Mouse (Mus musculus) kidney, embryonic 16.5 days (tissue): ENCODE data around the gene Irgq. TPM values are rescaled to one million over a fixed set of nuclear protein-coding genes. Genes with fewer than 3 reads are reported as not detected.
A peak's percentile ranks its signal among the peaks of the same experiment; 100 is the strongest.

Source experiments
- ATAC-seq: fragments of 200-750 bp; cut with Nextera tagmentation; 2 replicates; pipeline ENCODE4 v1.8.0; 2017; ENCODE audit warnings: moderate TSS enrichment; ENCODE audit not compliant: low FRiP score, low TSS enrichment
- H3K27ac ChIP-seq: fragments of 300-500 bp; sonication (generic); 2 replicates; pipeline ENCODE4 v1.5.1; 2014; ENCODE audit warnings: low read length
- H3K27me3 ChIP-seq: fragments of 300-500 bp; sonication (generic); 2 replicates; pipeline ENCODE4 v1.6.1; 2014; ENCODE audit warnings: low read length, control low read depth, mixed read lengths; ENCODE audit not compliant: insufficient read depth
- H3K36me3 ChIP-seq: fragments of 300-500 bp; sonication (generic); 2 replicates; pipeline ENCODE4 v1.6.1; 2014; ENCODE audit warnings: low read length, control low read depth, mixed read lengths; ENCODE audit not compliant: insufficient read depth
- H3K4me1 ChIP-seq: fragments of 300-500 bp; sonication (generic); 2 replicates; pipeline ENCODE4 v1.6.1; 2014; ENCODE audit warnings: low read length, control low read depth, mixed read lengths; ENCODE audit not compliant: insufficient read depth
- H3K4me2 ChIP-seq: fragments of 300-500 bp; sonication (generic); replicated peaks from 2 replicates; pipeline ENCODE4 v1.6.1; 2014; ENCODE audit warnings: low read depth, low read length
- H3K4me3 ChIP-seq: fragments of 300-500 bp; sonication (generic); 2 replicates; pipeline ENCODE4 v1.5.1; 2014; ENCODE audit warnings: mild to moderate bottlenecking, low read length
- H3K9ac ChIP-seq: fragments of 300-500 bp; sonication (generic); replicated peaks from 2 replicates; pipeline ENCODE4 v1.6.1; 2014; ENCODE audit warnings: low read length
- H3K9me3 ChIP-seq: fragments of 300-500 bp; sonication (generic); 2 replicates; pipeline ENCODE4 v1.6.1; 2016; ENCODE audit warnings: low read length, control low read depth
- WGBS: fragments of 180-500 bp; shearing (Covaris S2); extraction: QIAGEN DNeasy Blood & Tissue Kit; methylation state at CpG from one replicate; pipeline ENCODE4 v1.1.7; 2014; 5-methylcytosine and 5-hydroxymethylcytosine counted together
- polyA plus RNA-seq: library from polyadenylated mRNA; unstranded; fragments of >200 nt; fragmentation: Nextera tagmentation; extraction: Ambion mirVana; gene quantifications from 2 replicates; pipeline ENCODE4 v1.2.1, GENCODE M21; 2015

The Irgq gene
- polyA plus RNA-seq, 1 experiment from 2014 or later, result 7.8 TPM

GRCm38 (mm10) chr7:24577811-24578210 is 47.3 kb downstream of the Irgq start:
- H3K27me3 ChIP-seq, result no peaks in the 10 kb centered on the region
- WGBS, result 93% methylated on average over 10 of the region's 10 CpGs

GRCm38 (mm10) chr7:24584876-24585275 is 54.4 kb downstream of the Irgq start:
- 90% methylated on average over 6 of the region's 6 CpGs for WGBS
- H3K9me3 ChIP-seq, result 0 out of 2 replicates have a peak, but pooled peaks cover 3% of the 10 kb centered on the region
- H3K4me1 ChIP-seq, result peaks cover 3% of the 10 kb centered on the region; the same call in 1 of the 2 replicates
- no peak overlapping the region for H3K4me3 ChIP-seq
- no peak overlapping the region for H3K9ac ChIP-seq
- H3K27ac ChIP-seq, result no peak overlapping the region
- ATAC-seq, result no peak
- H3K4me2 ChIP-seq, result no peak overlapping the region
- H3K36me3 ChIP-seq, result no peaks in the 10 kb centered on the region
- peaks cover 18% of the 10 kb centered on the region for H3K27me3 ChIP-seq

More at GRCm38 (mm10) chr7:24577811-24578210, 47.3 kb downstream of the Irgq start:
- Histone ChIP-seq H3K9me3 (no peaks in the 10 kb centered on the region), H3K27ac (no peak overlapping the region), H3K36me3 (peaks cover under 1% of the 10 kb centered on the region; the same call in 1 of the 2 replicates), H3K9ac (no peak overlapping the region), H3K4me2 (no peak overlapping the region), H3K4me3 (no peak overlapping the region), H3K4me1 (no peaks in the 10 kb centered on the region)
- no peak for ATAC-seq

GRCm38 (mm10) chr7:24585995-24586394 is 55.5 kb downstream of the Irgq start:
- Histone ChIP-seq H3K9me3 (0 out of 2 replicates have a peak, but pooled peaks cover 3% of the 10 kb centered on the region), H3K27me3 (peaks cover 18% of the 10 kb centered on the region), H3K27ac (no peak overlapping the region), H3K36me3 (no peaks in the 10 kb centered on the region), H3K4me3 (no peak overlapping the region), H3K4me2 (no peak overlapping the region), H3K9ac (no peak overlapping the region), H3K4me1 (peaks cover 3% of the 10 kb centered on the region; the same call in 1 of the 2 replicates)
- peak; percentile 25; the same call in 1 of the 2 replicates for ATAC-seq
- WGBS, result 41% methylated on average over 14 of the region's 16 CpGs

- Histone ChIP-seq H3K9ac (peak overlapping the region; percentile 74), H3K4me1 (peaks cover 6% of the 10 kb centered on the region), H3K27ac (no peak overlapping the region), H3K36me3 (no peaks in the 10 kb centered on the region), H3K27me3 (peaks cover 18% of the 10 kb centered on the region), H3K9me3 (0 out of 2 replicates have a peak, but pooled peaks cover 3% of the 10 kb centered on the region), H3K4me3 (peak overlapping the region; percentile 51), H3K4me2 (peak overlapping the region; percentile 63)
- 7% methylated on average over 8 of the region's 8 CpGs for WGBS
- peak; percentile 50 for ATAC-seq
Measured at GRCm38 (mm10) chr7:24586828-24587227, 56.3 kb downstream of the Irgq start.

DNA sequence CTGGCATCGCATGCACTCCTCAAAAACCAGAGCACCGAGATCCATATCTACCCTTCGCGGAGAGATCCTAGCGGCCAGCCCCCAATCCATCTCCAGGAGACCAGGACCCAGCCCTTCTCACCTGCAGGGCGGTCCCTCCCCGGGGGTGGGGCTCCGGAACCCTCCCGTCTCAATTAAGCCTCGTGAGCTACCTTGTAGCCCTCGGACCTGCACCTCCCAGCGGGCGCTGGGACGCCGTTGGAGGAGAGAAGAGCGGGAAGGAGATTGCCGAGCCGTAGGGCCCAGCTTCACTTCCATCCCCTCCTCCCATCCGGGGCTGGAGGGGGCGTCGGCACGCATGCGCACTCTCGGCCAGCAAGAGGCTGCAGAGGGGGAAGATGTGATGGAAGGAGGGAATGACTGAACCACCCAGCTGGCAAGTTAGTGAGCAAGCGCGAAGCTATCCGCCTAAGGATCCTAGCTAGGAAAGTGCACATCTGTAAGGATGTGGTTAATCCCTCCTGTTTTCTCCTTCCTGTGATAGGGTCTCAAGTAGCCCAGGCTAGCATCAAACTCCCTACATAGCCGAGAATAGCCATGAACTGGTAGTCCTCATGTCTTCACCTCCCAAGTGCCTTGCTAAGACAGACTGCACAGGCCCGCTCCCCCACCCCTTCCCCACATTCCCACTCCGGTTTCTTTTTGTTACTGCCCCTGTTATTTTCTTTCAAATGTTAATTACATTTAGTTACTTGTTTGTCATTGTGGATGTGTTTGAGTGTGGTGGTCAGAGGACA is 57.0 kb downstream of the Irgq start, which contains the start of the genes Ethe1 and Zfp575:
Gene Ethe1, plus strand, starts transcription at position 214 of the 776 bp plus-strand sequence.
Gene Zfp575, minus strand, starts transcription at position 312 of the 776 bp plus-strand sequence.
- Histone ChIP-seq H3K4me1 (peaks cover 12% of the 10 kb centered on the region), H3K36me3 (no peaks in the 10 kb centered on the region), H3K4me3 (peak within 1 kb of the TSS; percentile 51), H3K27ac (no peak within 1 kb of the TSS; the same call in 1 of the 2 replicates), H3K4me2 (peak within 1 kb of the TSS; percentile 63), H3K9ac (peak within 1 kb of the TSS; percentile 74), H3K27me3 (peaks cover 18% of the 10 kb centered on the region), H3K9me3 (0 out of 2 replicates have a peak, but pooled peaks cover 3% of the 10 kb centered on the region)
- ATAC-seq, result peak; percentile 40
- WGBS, result 7% methylated on average over 30 of the region's 30 CpGs

Other genes starting within 250 kb of the Irgq start
- gene Zfp61, start 229.5 kb upstream of the Irgq start, polyA plus RNA-seq, result 43.5 and 44.0 TPM in 2 replicates
- gene Zfp94, start 214.0 kb upstream of the Irgq start, polyA plus RNA-seq, result 12.8 and 13.9 TPM in 2 replicates
- gene Tescl, start 196.8 kb upstream of the Irgq start, polyA plus RNA-seq, result 0.19 and 0.42 TPM in 2 replicates
- not detected in 2 replicates for gene Lypd5, start 181.5 kb upstream of the Irgq start, polyA plus RNA-seq
- 4.4 and 4.9 TPM in 2 replicates for gene Kcnn4, start 160.4 kb upstream of the Irgq start, polyA plus RNA-seq
- gene Smg9, start 131.1 kb upstream of the Irgq start, polyA plus RNA-seq, result 28.3 and 31.9 TPM in 2 replicates
- not detected in 2 replicates for gene Irgc1, start 78.4 kb upstream of the Irgq start, polyA plus RNA-seq
- 16.3 and 18.5 TPM in 2 replicates for gene Plaur, start 68.2 kb upstream of the Irgq start, polyA plus RNA-seq
- gene Cadm4, start 48.7 kb upstream of the Irgq start, polyA plus RNA-seq, result 4.3 and 6.6 TPM in 2 replicates
- gene Zfp428, start 23.7 kb upstream of the Irgq start, polyA plus RNA-seq, result 60.5 and 67.6 TPM in 2 replicates
- gene AC161166.1, start 18.2 kb upstream of the Irgq start, polyA plus RNA-seq, result 0.42 and 0.80 TPM in 2 replicates
- gene Pinlyp, start 15.4 kb downstream of the Irgq start, polyA plus RNA-seq, result 0.64 and 1.0 TPM in 2 replicates
- 159 and 164 TPM in 2 replicates for gene Xrcc1, start 15.6 kb downstream of the Irgq start, polyA plus RNA-seq
- gene Ethe1, start 56.9 kb downstream of the Irgq start, polyA plus RNA-seq, result 53.0 and 55.2 TPM in 2 replicates
- gene Zfp575, start 57.0 kb downstream of the Irgq start, polyA plus RNA-seq, result 3.8 and 3.9 TPM in 2 replicates
- 0.14 and 0.22 TPM in 2 replicates for gene Phldb3, start 80.1 kb downstream of the Irgq start, polyA plus RNA-seq
- 0.75 and 1.0 TPM in 2 replicates for gene Lypd3, start 105.9 kb downstream of the Irgq start, polyA plus RNA-seq
- gene Tex101, start 146.0 kb downstream of the Irgq start, polyA plus RNA-seq, result 0.20 TPM in 1 of 2 replicates, not detected in the other
- not detected in 2 replicates for gene BC049730, start 178.6 kb downstream of the Irgq start, polyA plus RNA-seq
- gene Gm4763, start 196.2 kb downstream of the Irgq start, polyA plus RNA-seq, result not detected in 2 replicates
- gene Cd177, start 229.6 kb downstream of the Irgq start, polyA plus RNA-seq, result 0.30 and 0.61 TPM in 2 replicates
- 0.44 TPM in 1 of 2 replicates, not detected in the other for gene Ceacam10, start 246.5 kb downstream of the Irgq start, polyA plus RNA-seq